Mouse (Mus musculus): Measurements from ENCODE around the gene Isg20.

Gene Isg20

DNA sequence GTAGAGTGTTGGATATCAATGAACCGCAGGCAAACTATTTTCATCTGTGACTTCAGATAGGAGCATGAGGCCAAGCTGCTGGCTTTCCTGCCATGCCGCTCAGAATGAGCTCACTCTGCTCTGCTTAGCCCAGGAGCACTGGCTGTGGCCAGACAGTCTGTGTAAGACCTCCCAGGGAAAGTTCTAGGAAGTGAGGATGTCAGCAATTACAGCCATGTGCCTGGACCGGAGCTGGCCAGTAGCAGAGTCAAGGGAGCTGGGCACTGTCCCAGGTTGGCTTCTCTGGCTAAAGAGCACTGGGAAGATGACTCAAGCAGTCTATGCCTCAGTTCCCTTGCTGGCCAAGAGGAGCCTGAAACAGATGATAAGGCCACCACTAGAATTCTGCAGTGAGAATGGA, 50.7 kb downstream of the Isg20 start:
- DNase-seq = peak in 1 of 2 experiments; percentile 12

Data from kidney, postnatal 36 days (tissue).